Mouse (Mus musculus): ENCODE measurements around the gene Pard3. TPM values are rescaled to one million over a fixed set of nuclear protein-coding genes. Genes with fewer than 3 reads are reported as not detected.

The Pard3 gene
- polyA plus RNA-seq, 1 experiment from 2014 or later: 23.7 TPM

DNA sequence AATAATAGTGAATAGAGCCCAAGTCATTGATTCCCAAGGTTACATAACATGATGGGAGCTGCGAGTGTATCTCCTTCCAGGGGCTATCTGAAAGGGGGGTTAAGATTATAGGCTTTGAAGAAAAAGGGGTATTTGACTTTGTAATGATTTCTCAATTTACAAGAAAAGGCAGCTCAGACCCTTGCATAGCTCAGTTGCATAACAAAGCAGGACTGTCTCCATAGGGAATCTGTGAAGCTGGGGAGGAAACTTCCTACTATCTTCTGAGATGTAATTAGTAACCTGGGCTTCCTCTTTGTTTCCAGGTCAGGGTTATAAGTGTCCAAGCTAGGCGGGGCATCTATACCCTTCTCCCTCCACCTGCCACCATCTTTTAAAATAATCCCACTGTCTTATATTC, 279.4 kb downstream of the Pard3 start:
- Histone ChIP-seq H3K36me3 (ENCODE audit: poor library complexity, severe bottlenecking) (no peaks in the 10 kb centered on the region), H3K4me2 (no peak overlapping the region), H3K9me3 (replicated peaks) (no peaks in the 10 kb centered on the region), H3K4me1 (peaks cover 2% of the 10 kb centered on the region; the same call in 1 of the 2 replicates), H3K9ac (no peak overlapping the region), H3K27ac (no peak overlapping the region), H3K4me3 (no peak overlapping the region), H3K27me3 (no peaks in the 10 kb centered on the region)
- WGBS: 56% methylated on average over 2 of the region's 2 CpGs
- ATAC-seq: no peak

GRCm38 (mm10) chr8:127344421-127344820, 280.7 kb downstream of the Pard3 start:
- H3K4me1 ChIP-seq: no peaks in the 10 kb centered on the region
- 85% methylated on average over 3 of the region's 3 CpGs for WGBS
- H3K4me3 ChIP-seq: no peak overlapping the region
- H3K9me3 ChIP-seq (replicated peaks): no peaks in the 10 kb centered on the region
- no peaks in the 10 kb centered on the region for H3K36me3 ChIP-seq (ENCODE audit: poor library complexity, severe bottlenecking)
- H3K27ac ChIP-seq: no peak overlapping the region
- no peak overlapping the region for H3K9ac ChIP-seq
- H3K4me2 ChIP-seq: no peak overlapping the region
- ATAC-seq: no peak
- H3K27me3 ChIP-seq: no peaks in the 10 kb centered on the region

GRCm38 (mm10) chr8:127345912-127346423, 282.3 kb downstream of the Pard3 start:
- Histone ChIP-seq H3K27ac (no peak overlapping the region), H3K4me3 (no peak overlapping the region), H3K27me3 (no peaks in the 10 kb centered on the region), H3K9ac (no peak overlapping the region), H3K36me3 (ENCODE audit: poor library complexity, severe bottlenecking) (no peaks in the 10 kb centered on the region), H3K4me1 (no peaks in the 10 kb centered on the region), H3K4me2 (no peak overlapping the region), H3K9me3 (replicated peaks) (no peaks in the 10 kb centered on the region)
- 93% methylated on average over 1 of the region's 1 CpGs for WGBS
- no peak for ATAC-seq

DNA sequence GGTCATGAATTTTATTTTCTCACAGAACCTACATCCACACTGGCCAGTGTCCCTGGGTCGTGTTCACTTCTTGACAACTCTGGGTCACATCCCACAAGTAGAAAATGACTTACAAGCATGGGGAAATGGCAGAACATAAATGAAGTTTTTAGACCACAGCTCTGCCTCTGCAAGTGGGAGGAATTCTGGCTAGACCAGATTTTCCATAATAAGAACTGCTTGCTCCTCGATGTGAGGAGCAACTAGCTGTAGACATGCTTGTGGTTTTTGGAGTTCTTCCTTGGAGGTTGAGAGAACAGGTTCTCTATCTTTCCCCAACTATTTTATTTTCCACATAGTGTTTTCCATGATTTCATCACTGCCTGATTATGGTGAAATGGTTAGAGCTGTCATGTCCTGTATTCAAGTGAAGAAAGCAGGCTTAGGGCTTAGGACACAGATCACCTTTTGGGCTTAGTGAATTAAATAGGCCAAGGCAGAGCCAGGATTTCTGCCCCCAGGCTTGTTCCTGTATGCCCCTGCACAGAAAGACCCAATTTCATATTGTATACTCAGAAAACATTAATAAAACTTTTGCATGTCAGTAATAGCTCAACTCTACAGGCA, 284.3 kb downstream of the Pard3 start:
- 96% methylated on average over 2 of the region's 2 CpGs for WGBS
- H3K4me3 ChIP-seq: no peak overlapping the region
- no peaks in the 10 kb centered on the region for H3K9me3 ChIP-seq (replicated peaks)
- no peak for ATAC-seq
- H3K4me2 ChIP-seq: no peak overlapping the region
- H3K4me1 ChIP-seq: no peaks in the 10 kb centered on the region
- no peak overlapping the region for H3K9ac ChIP-seq
- H3K27ac ChIP-seq: no peak overlapping the region
- no peaks in the 10 kb centered on the region for H3K27me3 ChIP-seq
- H3K36me3 ChIP-seq (ENCODE audit: poor library complexity, severe bottlenecking): no peaks in the 10 kb centered on the region

- no peaks in the 10 kb centered on the region for H3K4me1 ChIP-seq
- no peaks in the 10 kb centered on the region for H3K9me3 ChIP-seq (replicated peaks)
- no peak overlapping the region for H3K4me2 ChIP-seq
- H3K27me3 ChIP-seq: no peaks in the 10 kb centered on the region
- H3K36me3 ChIP-seq (ENCODE audit: poor library complexity, severe bottlenecking): no peaks in the 10 kb centered on the region
- H3K9ac ChIP-seq: no peak overlapping the region
- no peak for ATAC-seq
- no peak overlapping the region for H3K27ac ChIP-seq
- H3K4me3 ChIP-seq: no peak overlapping the region
Observed at GRCm38 (mm10) chr8:127361796-127362195, 298.1 kb downstream of the Pard3 start.

DNA sequence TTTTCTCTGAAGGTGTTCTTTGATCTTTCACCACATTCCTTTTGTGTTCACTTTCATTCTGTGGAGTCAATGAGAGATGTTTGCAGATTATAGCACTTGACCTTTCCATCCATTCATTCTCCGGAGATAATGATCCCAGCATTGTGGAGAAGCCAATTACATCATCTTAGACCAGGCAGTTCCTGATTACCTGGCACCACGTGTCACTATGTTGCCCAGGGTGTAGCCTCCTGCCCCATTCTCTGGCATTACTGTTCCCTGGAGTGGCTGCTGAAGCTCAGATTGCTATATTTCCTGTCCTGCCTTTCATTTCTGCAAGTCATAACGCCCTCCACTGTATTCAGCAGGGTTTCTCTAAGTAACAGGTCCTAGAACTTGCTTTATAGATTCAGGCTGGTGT, 304.7 kb downstream of the Pard3 start:
- Histone ChIP-seq H3K27me3 (no peaks in the 10 kb centered on the region), H3K4me3 (no peak overlapping the region), H3K27ac (no peak overlapping the region), H3K9ac (no peak overlapping the region), H3K4me1 (peaks cover 5% of the 10 kb centered on the region; the same call in 1 of the 2 replicates), H3K36me3 (ENCODE audit: poor library complexity, severe bottlenecking) (peaks cover 9% of the 10 kb centered on the region), H3K4me2 (no peak overlapping the region), H3K9me3 (replicated peaks) (no peaks in the 10 kb centered on the region)
- ATAC-seq: no peak
- WGBS: 45% methylated on average over 3 of the region's 3 CpGs

GRCm38 (mm10) chr8:127371326-127371949, 307.7 kb downstream of the Pard3 start:
- peak; percentile 57; the same call in 1 of the 2 replicates for ATAC-seq
- no peak overlapping the region for H3K4me2 ChIP-seq
- H3K4me1 ChIP-seq: peaks cover 5% of the 10 kb centered on the region; the same call in 1 of the 2 replicates
- no peak overlapping the region for H3K4me3 ChIP-seq
- 88% methylated on average over 16 of the region's 16 CpGs for WGBS
- H3K9ac ChIP-seq: no peak overlapping the region
- no peaks in the 10 kb centered on the region for H3K27me3 ChIP-seq
- H3K36me3 ChIP-seq (ENCODE audit: poor library complexity, severe bottlenecking): peaks cover 9% of the 10 kb centered on the region
- H3K9me3 ChIP-seq (replicated peaks): no peaks in the 10 kb centered on the region
- no peak overlapping the region for H3K27ac ChIP-seq

GRCm38 (mm10) chr8:127377775-127378174, 314.1 kb downstream of the Pard3 start:
- Histone ChIP-seq H3K27ac (no peak overlapping the region), H3K4me3 (no peak overlapping the region), H3K27me3 (no peaks in the 10 kb centered on the region), H3K9ac (no peak overlapping the region), H3K4me1 (peaks cover 9% of the 10 kb centered on the region), H3K4me2 (no peak overlapping the region), H3K9me3 (replicated peaks) (no peaks in the 10 kb centered on the region), H3K36me3 (ENCODE audit: poor library complexity, severe bottlenecking) (peaks cover under 1% of the 10 kb centered on the region; the same call in 1 of the 2 replicates)
- ATAC-seq: no peak
- WGBS: 78% methylated on average over 2 of the region's 2 CpGs

GRCm38 (mm10) chr8:127378994-127379858, 315.5 kb downstream of the Pard3 start:
- H3K9ac ChIP-seq: 0 out of 2 replicates have a peak overlapping the region, but pooled peaks have one; percentile 19
- H3K9me3 ChIP-seq (replicated peaks): no peaks in the 10 kb centered on the region
- peaks cover 4% of the 10 kb centered on the region; the same call in 1 of the 2 replicates for H3K4me1 ChIP-seq
- no peaks in the 10 kb centered on the region for H3K27me3 ChIP-seq
- H3K36me3 ChIP-seq (ENCODE audit: poor library complexity, severe bottlenecking): peaks cover 11% of the 10 kb centered on the region
- no peak overlapping the region for H3K4me2 ChIP-seq
- peak overlapping the region; percentile 62 for H3K27ac ChIP-seq
- H3K4me3 ChIP-seq: no peak overlapping the region
- peak; percentile 95 for ATAC-seq
- 51% methylated on average over 11 of the region's 11 CpGs for WGBS

DNA sequence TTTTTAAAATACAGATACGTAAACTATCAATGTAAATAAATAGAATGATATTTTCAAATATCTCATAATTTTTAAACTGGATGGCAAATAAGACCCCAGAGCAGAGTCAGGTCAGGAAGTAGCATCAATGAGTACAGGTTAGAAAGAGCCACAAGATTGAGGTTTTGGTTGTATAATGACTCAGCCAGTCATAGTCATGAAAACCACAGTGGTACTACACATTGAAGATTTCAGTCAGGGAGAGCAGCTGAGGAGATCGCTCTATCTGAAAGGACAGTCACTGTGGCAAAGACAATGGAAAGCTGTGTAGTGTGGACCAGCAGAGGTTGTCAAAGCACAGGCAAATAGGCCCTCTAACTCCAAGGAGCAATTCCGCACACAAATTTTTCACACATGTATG, 317.6 kb downstream of the Pard3 start:
- Histone ChIP-seq H3K4me2 (no peak overlapping the region), H3K9ac (no peak overlapping the region), H3K36me3 (ENCODE audit: poor library complexity, severe bottlenecking) (peaks cover 14% of the 10 kb centered on the region), H3K4me1 (peaks cover 13% of the 10 kb centered on the region), H3K9me3 (replicated peaks) (no peaks in the 10 kb centered on the region), H3K27ac (no peak overlapping the region), H3K27me3 (no peaks in the 10 kb centered on the region), H3K4me3 (no peak overlapping the region)
- 92% methylated on average over 3 of the region's 3 CpGs for WGBS
- no peak for ATAC-seq

GRCm38 (mm10) chr8:127392700-127393099, 329.0 kb downstream of the Pard3 start:
- Histone ChIP-seq H3K36me3 (ENCODE audit: poor library complexity, severe bottlenecking) (peaks cover 30% of the 10 kb centered on the region), H3K27ac (no peak overlapping the region), H3K4me3 (no peak overlapping the region), H3K9me3 (replicated peaks) (no peaks in the 10 kb centered on the region), H3K4me1 (no peaks in the 10 kb centered on the region), H3K27me3 (no peaks in the 10 kb centered on the region), H3K4me2 (no peak overlapping the region), H3K9ac (no peak overlapping the region)
- ATAC-seq: no peak

DNA sequence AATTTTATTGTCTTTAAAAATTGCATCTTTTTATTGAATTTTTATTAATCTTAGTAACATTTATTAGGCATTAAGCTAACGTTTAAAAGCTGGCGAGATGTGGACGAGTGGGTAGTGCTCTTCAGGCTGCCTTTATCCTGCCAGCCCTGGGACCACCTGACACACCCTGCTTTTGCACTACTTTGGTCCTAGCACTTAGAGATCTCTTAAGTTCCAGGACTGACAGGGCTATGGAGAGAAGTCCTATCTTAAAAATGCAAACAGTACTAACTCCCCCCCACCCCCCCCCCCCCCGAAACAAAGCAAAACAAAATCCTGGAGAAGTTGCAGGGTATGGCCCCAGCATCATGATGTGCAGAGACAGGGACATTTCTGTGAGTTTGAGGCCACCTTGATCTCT, 331.8 kb downstream of the Pard3 start:
- Histone ChIP-seq H3K4me2 (no peak overlapping the region), H3K4me1 (no peaks in the 10 kb centered on the region), H3K9me3 (replicated peaks) (no peaks in the 10 kb centered on the region), H3K4me3 (no peak overlapping the region), H3K9ac (no peak overlapping the region), H3K36me3 (ENCODE audit: poor library complexity, severe bottlenecking) (peaks cover 21% of the 10 kb centered on the region), H3K27ac (no peak overlapping the region), H3K27me3 (no peaks in the 10 kb centered on the region)
- 66% methylated on average over 4 of the region's 4 CpGs for WGBS
- ATAC-seq: peak; percentile 19; the same call in 1 of the 2 replicates
